Mouse (Mus musculus) lung, adult 2 months (tissue): ENCODE results near the gene Prss16.

Source experiments
- CTCF ChIP-seq: fragments of 200-500 bp; IDR thresholded peaks from 2 replicates; pipeline ENCODE4 v1.5.1; 2011; ENCODE audit warnings: mild to moderate bottlenecking, low read length, control low read depth; ENCODE audit not compliant: insufficient read depth
- POLR2A ChIP-seq: fragments of 200-500 bp; IDR thresholded peaks from 2 replicates; pipeline ENCODE4 v1.6.1; 2011; ENCODE audit warnings: low read depth, mild to moderate bottlenecking, control low read depth, low read length, borderline replicate concordance; ENCODE audit errors: extremely low read depth

- TF ChIP-seq CTCF (no peak), POLR2A (no peak)
These were observed 17.0 kb downstream of the Prss16 start for GRCm38 (mm10) chr13:21992550-21992949.
